ENCODE assay signal across 17 mouse cellular contexts in the genomic region with DNA sequence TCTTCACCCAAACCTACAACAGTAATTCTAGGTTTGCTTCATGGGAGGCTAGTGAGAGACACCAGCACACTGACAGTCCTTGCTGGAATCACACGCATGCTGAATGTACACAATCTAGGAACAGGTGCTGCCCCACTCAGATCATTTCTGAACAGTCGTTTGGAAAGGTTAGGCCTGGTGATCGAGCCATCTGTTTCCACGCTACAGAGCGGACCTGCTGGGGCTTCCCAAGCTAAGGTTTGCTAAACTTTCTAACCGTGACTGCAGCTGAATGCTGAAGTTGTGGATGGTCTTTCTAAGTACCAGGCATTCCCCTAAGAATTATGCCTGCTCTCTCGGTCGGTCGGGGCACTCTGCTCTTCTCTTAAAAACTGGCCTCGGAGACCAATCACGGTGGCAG. TPM values are rescaled to one million over a fixed set of nuclear protein-coding genes. Genes with fewer than 3 reads are reported as not detected.
DNase-seq lines count a peak whose midpoint lies in the region; ATAC-seq lines count a peak whose summit lies in the region.
"Had no signal": no experiment of that assay in that cellular context is flagged by ENCODE, and none has a peak within 500 bp of the region (broad histone marks: within the 10 kb centered on the region; RNA-seq: fewer than 3 reads in every experiment).

No protein-coding gene starts in this region.

- no peak for ATAC-seq in CD4-positive, CD25-positive, alpha-beta regulatory T cell, adult 4 months
- ATAC-seq: activated CD4-positive, CD25-positive, alpha-beta regulatory T cell, adult 4 months; forebrain, embryonic 16.5 days; hindbrain, embryonic 16.5 days; Patski had no signal

- peak; percentile 91 for DNase-seq in brain, adult 2 months (ENCODE audit: low read depth, low spot score)
- peak; percentile 81 for DNase-seq in cerebellum, adult 11-12 months
- peak; percentile 84 for DNase-seq in cerebellum, adult 9-10 months
- peak; percentile 79 to 81 for DNase-seq in cerebellum, postnatal 25 days
- no peak for DNase-seq in embryo, embryonic 9.5 days (ENCODE audit: extremely low spot score)
- DNase-seq in left cerebral cortex, postnatal 4 days: no peak
- DNase-seq in thymus, postnatal 0 days (ENCODE audit: low spot score): no peak
- DNase-seq: adrenal gland, adult 2 months; adrenal gland, postnatal 25 days; gastrocnemius, postnatal 14 days; heart, postnatal 4 days; kidney, adult 18-20 months had no signal

- intact Hi-C loops in left cerebral cortex, postnatal 4 days (cut with DNase I): no loop called here

RNA-seq across cellular contexts. Expression of a gene that starts 6.5 kb away (rescaled TPM):
- 1 to 10 TPM; 7.3 to 8.4 TPM for total RNA-seq in left cerebral cortex, postnatal 4 days (2021)
- polyA plus RNA-seq in thymus, postnatal 0 days (2015; fragmentation: Nextera tagmentation; extraction: Ambion mirVana): 1.4 and 1.6 TPM in 2 replicates
- polyA plus RNA-seq in CD4-positive, CD25-positive, alpha-beta regulatory T cell, adult 4 months (2017; shearing (Covaris generic)): 1 to 10 TPM; 4.7 to 6.9 TPM

RNA-seq across cellular contexts. Expression of a gene that starts 16.1 kb away (rescaled TPM):
- total RNA-seq in left cerebral cortex, postnatal 4 days (2021): 100 to 1,000 TPM; 122 to 123 TPM
- 96.2 and 101 TPM in 2 replicates for polyA plus RNA-seq in thymus, postnatal 0 days (2015; fragmentation: Nextera tagmentation; extraction: Ambion mirVana)
- 10 to 100 TPM; 35.2 to 39.0 TPM for polyA plus RNA-seq in CD4-positive, CD25-positive, alpha-beta regulatory T cell, adult 4 months (2017; shearing (Covaris generic))

Comparison
In these comparisons a context has a peak if more than half of its experiments do, and no peak if none do; other contexts are left out.
1. DNase-seq: peak in brain, adult 2 months (single experiment), cerebellum, adult 11-12 months (single experiment), cerebellum, adult 9-10 months (single experiment) and cerebellum, postnatal 25 days (2 of 2); none in embryo, embryonic 9.5 days (single experiment), left cerebral cortex, postnatal 4 days (single experiment) and thymus, postnatal 0 days (single experiment).